Mouse (Mus musculus): ENCODE data around the gene Cln5. TPM values are rescaled to one million over a fixed set of nuclear protein-coding genes. Genes with fewer than 3 reads are reported as not detected.

Gene Cln5
- polyA plus RNA-seq, 1 experiment from 2014 or later, result 28.4 TPM

DNA sequence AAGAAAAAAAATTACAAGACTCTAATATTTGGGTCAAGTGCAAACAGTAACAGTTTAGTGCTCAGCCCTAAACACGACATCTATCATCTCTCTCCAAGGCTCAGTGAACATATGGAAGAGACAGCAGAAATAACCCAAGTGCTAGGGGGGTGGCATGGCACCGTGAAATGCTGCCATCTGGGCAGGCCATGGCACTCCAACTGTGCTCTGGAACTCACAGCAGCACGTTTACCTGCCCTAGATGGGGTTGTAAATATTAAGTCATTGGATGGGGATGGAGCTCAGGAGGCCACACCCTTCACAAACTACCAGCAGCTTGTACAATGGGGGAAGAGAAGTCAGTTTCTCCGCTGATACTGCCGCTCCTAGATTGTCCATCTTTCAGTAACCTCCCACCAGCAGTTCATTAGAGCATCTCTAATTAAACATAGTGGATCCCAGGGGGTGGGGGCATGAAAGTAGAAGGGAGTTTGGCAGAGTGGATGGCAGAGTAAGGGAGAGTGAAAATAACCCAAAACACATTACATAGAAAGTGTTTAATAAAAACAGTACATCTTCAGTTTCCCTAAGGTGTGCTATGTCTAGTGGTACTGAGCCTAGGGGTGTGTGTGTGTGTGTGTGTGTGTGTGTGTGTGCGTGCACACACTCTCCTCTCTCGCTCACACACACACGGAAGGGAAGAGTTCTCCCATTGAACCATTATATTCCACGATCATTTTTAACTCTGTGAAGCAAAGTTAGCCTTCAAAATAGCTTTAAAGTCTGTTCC lies 9.4 kb downstream of the Cln5 start:
- WGBS, result 84% methylated on average over 9 of the region's 9 CpGs
- H3K9me3 ChIP-seq, result no peaks in the 10 kb centered on the region
- H3K36me3 ChIP-seq, result peaks cover 50% of the 10 kb centered on the region
- H3K9ac ChIP-seq, result no peak overlapping the region
- no peaks in the 10 kb centered on the region for H3K27me3 ChIP-seq
- ATAC-seq (ENCODE audit: insufficient number of reproducible peaks, insufficient read depth, low FRiP score, low TSS enrichment, low read depth), result no peak
- H3K27ac ChIP-seq, result no peak overlapping the region
- no peaks in the 10 kb centered on the region for H3K4me1 ChIP-seq
- H3K4me2 ChIP-seq, result no peak overlapping the region
- H3K4me3 ChIP-seq, result no peak overlapping the region

DNA sequence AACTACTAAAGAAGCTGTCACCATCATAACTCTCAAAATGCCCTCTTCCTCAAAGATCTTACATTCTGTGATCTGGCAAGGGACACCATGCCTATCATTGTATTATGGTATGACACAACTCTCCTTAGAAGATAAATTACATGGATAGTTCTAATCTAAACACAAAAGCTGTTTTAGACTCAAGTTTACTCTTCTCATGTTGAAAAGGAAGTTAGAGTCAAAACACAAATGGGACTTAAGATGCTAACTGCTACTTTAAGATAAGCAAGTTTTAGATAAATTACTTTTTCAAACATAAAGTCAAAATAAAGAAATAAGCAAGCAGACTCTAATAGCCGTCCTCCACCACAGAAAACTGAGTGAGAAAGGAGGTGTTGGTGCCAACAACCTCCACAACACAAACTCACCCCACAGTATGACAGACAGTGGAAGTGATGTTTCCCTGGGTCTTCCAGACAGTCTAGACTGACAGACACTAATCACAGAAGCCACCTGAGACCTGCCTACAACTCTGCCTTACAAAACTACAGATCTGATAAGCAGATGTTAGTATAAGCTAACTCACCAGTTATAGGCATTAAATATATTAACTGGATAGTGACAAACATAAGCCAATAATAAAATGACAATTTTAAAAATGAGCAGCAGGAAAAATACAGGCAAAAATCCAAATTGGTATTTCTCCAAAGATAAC lies 16.0 kb downstream of the Cln5 start:
- Histone ChIP-seq H3K4me2 (no peak overlapping the region), H3K9me3 (no peaks in the 10 kb centered on the region), H3K36me3 (peaks cover 67% of the 10 kb centered on the region), H3K9ac (no peak overlapping the region), H3K27ac (no peak overlapping the region), H3K4me1 (0 out of 2 replicates have a peak, but pooled peaks cover 3% of the 10 kb centered on the region), H3K4me3 (no peak overlapping the region), H3K27me3 (no peaks in the 10 kb centered on the region)
- WGBS, result 81% methylated on average over 1 of the region's 1 CpGs
- ATAC-seq (ENCODE audit: insufficient number of reproducible peaks, insufficient read depth, low FRiP score, low TSS enrichment, low read depth), result no peak

DNA sequence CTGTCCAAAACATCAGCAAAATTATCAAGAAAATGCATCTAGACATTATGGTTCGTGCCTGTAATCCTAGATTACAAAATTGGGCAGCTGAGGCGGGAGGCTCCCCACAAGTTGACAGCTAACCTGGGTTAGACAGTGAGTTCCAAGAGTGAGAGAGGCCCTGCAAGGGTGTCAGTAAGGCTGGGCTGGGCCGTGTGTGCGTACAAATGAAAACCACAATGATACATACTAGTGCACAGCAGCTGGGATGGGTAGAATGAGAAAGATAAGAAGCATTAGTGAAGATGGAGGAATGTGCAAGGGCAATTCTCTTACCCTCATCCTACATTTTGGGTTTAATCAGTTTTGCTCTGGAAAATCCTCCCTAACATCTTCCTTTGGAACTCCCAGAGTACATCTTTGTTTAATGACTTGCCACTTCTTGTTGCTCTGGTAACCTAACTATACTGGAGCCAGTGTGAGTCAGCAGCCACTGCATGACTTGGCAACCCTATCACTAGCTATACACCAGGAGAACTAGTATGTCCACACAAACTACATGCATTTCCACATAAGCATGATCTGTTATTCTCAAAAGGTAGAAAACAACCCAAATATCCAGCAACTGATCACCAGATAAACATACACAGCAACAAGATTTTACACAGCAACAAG lies 16.8 kb downstream of the Cln5 start:
- no peak overlapping the region for H3K4me2 ChIP-seq
- no peak overlapping the region for H3K9ac ChIP-seq
- H3K36me3 ChIP-seq, result peaks cover 75% of the 10 kb centered on the region
- no peaks in the 10 kb centered on the region for H3K27me3 ChIP-seq
- H3K4me3 ChIP-seq, result no peak overlapping the region
- ATAC-seq (ENCODE audit: insufficient number of reproducible peaks, insufficient read depth, low FRiP score, low TSS enrichment, low read depth), result no peak
- H3K27ac ChIP-seq, result no peak overlapping the region
- WGBS, result 90% methylated on average over 4 of the region's 4 CpGs
- 0 out of 2 replicates have a peak, but pooled peaks cover 3% of the 10 kb centered on the region for H3K4me1 ChIP-seq
- H3K9me3 ChIP-seq, result no peaks in the 10 kb centered on the region

DNA sequence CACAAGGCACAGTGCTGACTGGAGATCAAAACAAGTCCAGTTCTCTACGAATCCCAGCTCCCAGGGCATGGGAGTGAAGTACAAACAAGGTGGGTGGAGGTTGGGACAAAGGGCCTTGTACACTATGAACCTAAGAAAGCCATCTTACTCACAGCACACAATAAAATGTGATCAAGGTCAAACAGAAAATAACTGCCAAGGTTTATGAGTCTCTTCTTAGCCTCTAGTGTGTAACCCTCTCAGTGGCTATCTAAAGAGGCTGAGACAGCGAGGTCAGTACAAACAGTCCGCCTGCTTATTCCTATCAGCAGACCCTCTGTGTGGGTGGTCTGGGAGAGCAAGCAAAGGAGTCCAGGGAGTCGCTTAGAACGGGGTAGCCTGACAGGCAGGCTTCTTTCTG lies 17.8 kb downstream of the Cln5 start:
- Histone ChIP-seq H3K4me2 (no peak overlapping the region), H3K9ac (no peak overlapping the region), H3K27ac (no peak overlapping the region), H3K36me3 (peaks cover 73% of the 10 kb centered on the region), H3K4me3 (no peak overlapping the region), H3K4me1 (0 out of 2 replicates have a peak, but pooled peaks cover 3% of the 10 kb centered on the region), H3K27me3 (no peaks in the 10 kb centered on the region), H3K9me3 (no peaks in the 10 kb centered on the region)
- no peak for ATAC-seq (ENCODE audit: insufficient number of reproducible peaks, insufficient read depth, low FRiP score, low TSS enrichment, low read depth)
- 91% methylated on average over 5 of the region's 5 CpGs for WGBS

DNA sequence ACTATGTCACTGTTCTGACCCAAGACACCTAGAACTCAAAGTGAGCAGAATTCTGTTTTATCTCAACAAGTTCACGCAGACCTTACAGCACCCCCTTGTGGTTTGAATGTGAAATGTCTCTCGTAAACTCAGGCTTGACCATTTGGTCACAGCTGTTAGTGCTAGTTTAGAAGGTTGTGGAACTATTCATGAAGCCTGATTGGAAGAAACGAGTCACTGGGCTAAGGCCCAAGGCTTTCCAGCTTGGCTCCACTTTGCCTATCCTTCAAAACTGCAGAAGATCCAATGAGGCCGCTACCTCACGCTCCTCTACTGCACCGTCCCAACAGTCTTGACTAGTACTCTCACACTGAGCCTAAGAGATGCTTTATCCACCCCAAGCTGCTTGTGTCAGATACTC lies 18.6 kb downstream of the Cln5 start:
- no peak overlapping the region for H3K9ac ChIP-seq
- H3K27ac ChIP-seq, result no peak overlapping the region
- no peaks in the 10 kb centered on the region for H3K27me3 ChIP-seq
- H3K36me3 ChIP-seq, result peaks cover 68% of the 10 kb centered on the region
- H3K4me2 ChIP-seq, result no peak overlapping the region
- 75% methylated on average over 6 of the region's 6 CpGs for WGBS
- H3K4me3 ChIP-seq, result no peak overlapping the region
- H3K4me1 ChIP-seq, result 0 out of 2 replicates have a peak, but pooled peaks cover 3% of the 10 kb centered on the region
- ATAC-seq (ENCODE audit: insufficient number of reproducible peaks, insufficient read depth, low FRiP score, low TSS enrichment, low read depth), result no peak
- no peaks in the 10 kb centered on the region for H3K9me3 ChIP-seq

DNA sequence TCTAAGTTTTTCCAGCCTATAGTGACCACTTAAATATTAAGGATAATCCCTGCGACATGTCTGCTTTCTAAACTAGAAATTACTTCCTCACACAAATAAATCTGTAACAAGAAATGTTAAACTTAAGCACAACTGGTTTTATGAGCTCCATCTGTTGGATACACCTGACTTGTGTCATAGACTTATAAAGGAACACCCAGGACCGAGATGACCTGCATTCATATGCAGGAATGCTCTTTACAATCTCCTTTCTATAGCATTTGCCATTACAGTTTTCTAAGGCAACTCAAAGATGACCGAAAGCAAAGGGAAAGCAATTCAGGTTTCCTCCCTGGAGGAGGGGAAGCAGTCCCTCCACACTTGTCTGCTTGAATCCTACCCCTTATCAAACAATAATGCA lies 23.2 kb downstream of the Cln5 start:
- Histone ChIP-seq H3K27me3 (no peaks in the 10 kb centered on the region), H3K36me3 (peaks cover 50% of the 10 kb centered on the region), H3K27ac (no peak overlapping the region), H3K4me3 (no peak overlapping the region), H3K4me1 (peaks cover 15% of the 10 kb centered on the region), H3K4me2 (no peak overlapping the region), H3K9ac (no peak overlapping the region), H3K9me3 (no peaks in the 10 kb centered on the region)
- no peak for ATAC-seq (ENCODE audit: insufficient number of reproducible peaks, insufficient read depth, low FRiP score, low TSS enrichment, low read depth)
- WGBS, result 91% methylated on average over 3 of the region's 3 CpGs

DNA sequence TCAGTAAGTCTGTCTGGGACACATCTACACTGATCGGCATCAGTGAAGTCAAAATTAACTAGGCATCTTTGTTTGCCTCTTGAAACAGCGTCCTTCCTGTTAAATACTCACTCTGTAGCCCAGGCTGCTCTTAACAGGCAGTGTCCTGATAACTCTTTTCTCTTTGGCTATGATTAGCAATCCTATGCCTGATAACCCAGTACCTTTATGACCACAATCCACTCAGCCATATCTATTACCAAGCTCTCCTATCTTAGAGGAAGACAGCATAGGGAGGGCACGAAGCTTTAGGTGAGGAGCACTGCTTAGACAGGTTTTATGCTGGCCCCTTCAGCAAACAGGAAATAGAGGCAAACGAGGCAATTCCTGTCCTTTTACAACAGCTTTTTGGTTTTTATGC lies 23.7 kb downstream of the Cln5 start:
- WGBS, result 75% methylated on average over 4 of the region's 4 CpGs
- H3K9ac ChIP-seq, result no peak overlapping the region
- H3K4me2 ChIP-seq, result no peak overlapping the region
- H3K36me3 ChIP-seq, result peaks cover 46% of the 10 kb centered on the region
- H3K4me3 ChIP-seq, result no peak overlapping the region
- H3K27me3 ChIP-seq, result no peaks in the 10 kb centered on the region
- no peaks in the 10 kb centered on the region for H3K9me3 ChIP-seq
- ATAC-seq (ENCODE audit: insufficient number of reproducible peaks, insufficient read depth, low FRiP score, low TSS enrichment, low read depth), result no peak
- peaks cover 15% of the 10 kb centered on the region for H3K4me1 ChIP-seq
- no peak overlapping the region for H3K27ac ChIP-seq

DNA sequence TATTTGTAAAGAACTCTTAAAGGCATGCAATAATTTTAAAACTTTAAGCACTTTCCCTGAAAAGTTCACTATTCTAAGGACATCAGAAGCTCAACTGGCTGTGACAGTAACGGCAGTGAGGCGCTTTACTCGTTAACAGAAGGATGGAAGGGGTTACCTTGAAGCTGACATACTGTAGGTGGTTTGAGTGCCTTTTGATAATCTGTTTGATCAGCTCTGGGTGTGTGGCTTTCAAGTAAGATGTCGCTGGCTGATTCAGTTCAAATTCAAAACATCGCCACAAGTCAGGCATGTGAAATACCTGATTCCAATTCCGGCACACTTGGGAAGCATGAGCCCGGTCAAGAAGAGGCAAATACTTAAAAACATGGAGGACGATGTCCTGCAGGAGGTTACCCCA lies 25.0 kb downstream of the Cln5 start:
- H3K27me3 ChIP-seq, result no peaks in the 10 kb centered on the region
- no peak overlapping the region for H3K27ac ChIP-seq
- peaks cover 15% of the 10 kb centered on the region for H3K4me1 ChIP-seq
- 88% methylated on average over 8 of the region's 8 CpGs for WGBS
- no peak overlapping the region for H3K4me2 ChIP-seq
- ATAC-seq (ENCODE audit: insufficient number of reproducible peaks, insufficient read depth, low FRiP score, low TSS enrichment, low read depth), result no peak
- H3K4me3 ChIP-seq, result no peak overlapping the region
- H3K36me3 ChIP-seq, result peaks cover 37% of the 10 kb centered on the region
- H3K9ac ChIP-seq, result no peak overlapping the region
- no peaks in the 10 kb centered on the region for H3K9me3 ChIP-seq

DNA sequence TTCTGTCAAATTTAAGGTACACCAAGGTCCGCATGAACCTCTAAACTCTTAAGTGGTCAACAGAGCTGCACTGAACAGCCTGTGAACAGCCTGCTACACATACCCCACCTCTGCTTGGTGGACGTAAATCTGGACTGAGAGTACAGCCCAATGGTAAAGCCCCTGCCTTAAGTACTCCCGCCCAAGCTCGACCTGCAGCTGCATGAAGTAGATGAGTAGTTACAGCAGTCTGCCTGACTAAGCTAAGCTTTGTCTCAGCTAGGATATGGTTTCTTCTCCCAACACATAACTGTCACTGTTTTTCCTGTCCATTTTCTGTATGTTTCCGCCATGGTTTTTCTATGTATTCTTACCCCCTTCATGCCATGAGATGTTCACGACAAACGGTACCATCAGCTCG lies 25.8 kb downstream of the Cln5 start:
- Histone ChIP-seq H3K4me3 (no peak overlapping the region), H3K9ac (no peak overlapping the region), H3K27me3 (no peaks in the 10 kb centered on the region), H3K4me1 (peaks cover 15% of the 10 kb centered on the region), H3K36me3 (peaks cover 33% of the 10 kb centered on the region), H3K4me2 (no peak overlapping the region), H3K9me3 (no peaks in the 10 kb centered on the region), H3K27ac (no peak overlapping the region)
- WGBS, result 88% methylated on average over 8 of the region's 8 CpGs
- ATAC-seq (ENCODE audit: insufficient number of reproducible peaks, insufficient read depth, low FRiP score, low TSS enrichment, low read depth), result no peak

DNA sequence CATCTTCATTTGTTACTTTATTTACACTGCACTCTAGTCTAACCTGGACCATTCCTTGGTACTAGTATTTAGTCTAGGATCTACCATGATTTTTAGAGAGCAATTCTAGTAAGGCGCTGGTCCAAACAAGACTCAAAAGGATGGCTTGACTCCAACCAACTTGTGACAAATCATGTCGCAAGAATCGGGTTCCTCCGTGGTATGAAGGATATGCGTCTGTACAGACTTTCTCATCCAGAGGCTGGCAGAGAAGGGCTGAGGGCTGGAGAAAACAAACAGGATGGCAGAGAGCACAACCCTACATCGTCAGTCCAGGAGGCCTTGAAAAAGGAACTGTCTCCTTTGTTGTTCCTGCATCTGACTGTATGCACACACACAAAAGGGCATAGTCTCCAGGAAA lies 26.6 kb downstream of the Cln5 start:
- Histone ChIP-seq H3K9me3 (no peaks in the 10 kb centered on the region), H3K9ac (no peak overlapping the region), H3K27ac (no peak overlapping the region), H3K4me1 (peaks cover 15% of the 10 kb centered on the region), H3K36me3 (peaks cover 25% of the 10 kb centered on the region), H3K4me2 (no peak overlapping the region), H3K4me3 (no peak overlapping the region), H3K27me3 (no peaks in the 10 kb centered on the region)
- whole genome bisulfite sequencing, result 78% methylated on average over 6 of the region's 6 CpGs
- ATAC-seq (ENCODE audit: insufficient number of reproducible peaks, insufficient read depth, low FRiP score, low TSS enrichment, low read depth), result no peak

DNA sequence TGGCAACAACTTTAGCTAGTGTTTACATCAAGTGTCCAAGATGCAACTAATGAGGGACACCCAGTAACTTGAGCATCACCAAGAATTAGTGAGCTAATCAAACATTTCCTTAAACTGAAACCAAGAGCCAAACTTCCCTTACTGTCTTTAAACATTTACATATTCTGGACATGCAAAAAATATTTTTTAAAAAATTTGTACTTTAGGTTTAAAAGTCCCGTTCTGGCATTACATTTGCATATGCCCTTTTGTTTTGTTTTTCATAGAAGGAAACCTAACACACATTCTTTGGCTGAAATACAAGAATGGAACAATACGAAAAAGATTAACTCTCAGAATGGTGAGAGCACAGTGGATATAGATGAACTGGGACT lies 28.2 kb downstream of the Cln5 start:
- Histone ChIP-seq H3K27me3 (no peaks in the 10 kb centered on the region), H3K36me3 (peaks cover 19% of the 10 kb centered on the region), H3K4me3 (peak overlapping the region; percentile 71), H3K9me3 (no peaks in the 10 kb centered on the region), H3K4me1 (peaks cover 15% of the 10 kb centered on the region), H3K4me2 (peak overlapping the region; percentile 71), H3K27ac (peak overlapping the region; percentile 97; the same call in 1 of the 2 replicates), H3K9ac (peak overlapping the region; percentile 98)
- ATAC-seq (ENCODE audit: insufficient number of reproducible peaks, insufficient read depth, low FRiP score, low TSS enrichment, low read depth), result no peak
- 4% methylated on average over 2 of the region's 2 CpGs for WGBS

Measured in embryonic facial prominence, embryonic 13.5 days (tissue).